Mouse (Mus musculus) spleen, adult 2 months (tissue): ENCODE measurements around the gene Trak2.

Experiments used
- CTCF ChIP-seq: fragments of 200-500 bp; IDR thresholded peaks from 2 replicates; pipeline ENCODE4 v1.5.1; 2011; ENCODE audit warnings: mild to moderate bottlenecking, inconsistent platforms; ENCODE audit not compliant: insufficient read depth, insufficient read length, insufficient replicate concordance; ENCODE audit errors: extremely low read depth
- POLR2A ChIP-seq: fragments of 200-500 bp; IDR thresholded peaks from 2 replicates; pipeline ENCODE4 v1.6.1; 2011; ENCODE audit warnings: low read depth, low read length, inconsistent platforms

DNA sequence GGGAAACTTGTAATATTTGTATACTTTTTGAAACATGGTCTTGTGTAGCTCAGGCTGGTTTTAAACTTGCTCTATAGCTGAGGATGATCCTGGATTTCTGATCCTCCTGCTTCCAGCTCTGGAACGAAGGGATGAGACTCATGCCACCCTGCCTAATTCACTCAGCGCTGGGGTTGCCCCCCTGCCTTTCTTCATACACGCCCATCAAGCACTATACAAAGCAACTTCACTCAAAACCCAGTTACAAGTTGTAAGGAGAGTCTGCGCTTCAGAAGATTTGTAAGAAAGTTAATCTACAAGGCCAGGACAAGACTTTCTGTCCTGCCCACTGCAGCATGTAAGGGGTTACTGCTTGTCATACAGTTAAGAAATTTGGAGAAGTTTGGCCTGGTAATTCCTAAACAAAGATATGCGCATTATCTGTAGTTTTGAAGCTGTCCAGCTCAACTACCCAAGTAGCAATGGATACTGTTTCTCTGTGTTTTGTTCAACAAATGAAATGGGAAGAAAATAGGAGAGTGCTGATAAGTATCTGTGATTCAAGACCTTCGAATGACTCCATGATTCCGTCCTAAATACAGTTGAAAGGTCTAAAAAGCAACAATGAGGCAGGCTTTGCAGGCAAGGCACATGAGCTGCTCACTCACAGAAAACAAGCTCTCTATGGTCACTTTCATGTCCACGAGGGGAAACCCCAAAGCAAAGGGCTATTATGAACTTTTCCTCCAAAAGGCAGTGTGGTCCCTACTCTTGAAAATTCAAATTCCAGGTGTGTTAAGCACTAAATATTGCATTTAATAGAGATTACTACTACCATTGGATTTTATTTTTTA is 18.4 kb downstream of the Trak2 start:
- TF ChIP-seq POLR2A (no peak), CTCF (no peak)
